Mouse (Mus musculus) left cerebral cortex, postnatal 10 days (tissue): ENCODE measurements at regions not wholly inside any gene's neighbourhood (a gene's known extent, or its start where the extent isn't known, plus 50 kb on each side); places are given as distances from the start of the nearest gene placed in this dataset.
"Not testable (repeated sequence)": the region's sequence is repeated elsewhere in the genome, so short reads cannot be mapped to it uniquely, and the experiment has no call there.

Experiments used
- DNase-seq, 2 experiments: peaks; one replicate each; pipeline ENCODE4 v3.0.0; 2021 to 2022; ENCODE audit warnings: low spot score in 2 of 2, mixed read lengths in 1 of 2; ENCODE audit errors: extremely low spot score in 1 of 2
- intact Hi-C: fragments of 180-260 bp; cut with DNase I; formaldehyde crosslinking; loops from one replicate; pipeline ENCODE4 v1.15.1; 2025

DNA sequence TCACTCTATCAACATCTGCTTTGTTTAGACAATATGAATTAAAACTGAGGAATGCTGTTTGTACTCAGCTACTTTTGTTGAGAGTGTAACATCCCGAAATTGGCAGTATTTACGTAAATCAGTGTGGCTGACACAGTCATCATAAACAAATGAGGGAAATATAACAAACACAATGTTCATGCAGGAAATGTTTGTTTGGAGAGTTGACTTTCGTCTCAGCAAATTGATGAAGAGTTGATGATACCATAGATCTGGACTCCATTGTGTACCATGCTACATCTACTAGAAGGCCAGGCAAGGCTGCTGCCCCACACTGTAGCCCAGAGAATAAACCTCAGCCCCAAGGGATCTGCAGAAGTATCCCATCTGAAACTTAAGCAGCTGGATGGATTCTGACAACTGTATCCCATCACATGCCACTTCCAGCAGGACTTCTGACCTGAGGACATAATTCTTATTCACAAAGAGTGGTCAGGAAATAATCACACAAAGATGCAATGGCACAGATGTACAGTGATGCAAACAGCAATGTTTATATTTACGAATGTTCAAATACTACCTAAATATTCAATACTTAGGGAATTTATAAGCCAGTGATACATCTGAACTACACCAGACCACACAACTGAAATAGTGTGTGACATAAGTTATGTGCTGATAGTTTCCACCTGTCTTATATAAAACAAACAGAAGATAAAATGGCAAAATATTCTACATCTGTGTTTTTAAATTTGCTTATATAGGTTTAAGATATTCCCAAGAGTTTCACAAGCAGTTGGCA lies 51.3 kb downstream of the Gm21897 start:
- no peak for DNase-seq
- intact Hi-C loops, result no loop called here

- DNase-seq, result no peak
- intact Hi-C loops, result no loop called here
These were observed 55.6 kb downstream of the Gm21897 start for GRCm38 (mm10) chr16:15372844-15373243.

GRCm38 (mm10) chr16:15373961-15374360 lies 56.7 kb downstream of the Gm21897 start:
- intact Hi-C loops, result no loop called here
- no peak for DNase-seq

DNA sequence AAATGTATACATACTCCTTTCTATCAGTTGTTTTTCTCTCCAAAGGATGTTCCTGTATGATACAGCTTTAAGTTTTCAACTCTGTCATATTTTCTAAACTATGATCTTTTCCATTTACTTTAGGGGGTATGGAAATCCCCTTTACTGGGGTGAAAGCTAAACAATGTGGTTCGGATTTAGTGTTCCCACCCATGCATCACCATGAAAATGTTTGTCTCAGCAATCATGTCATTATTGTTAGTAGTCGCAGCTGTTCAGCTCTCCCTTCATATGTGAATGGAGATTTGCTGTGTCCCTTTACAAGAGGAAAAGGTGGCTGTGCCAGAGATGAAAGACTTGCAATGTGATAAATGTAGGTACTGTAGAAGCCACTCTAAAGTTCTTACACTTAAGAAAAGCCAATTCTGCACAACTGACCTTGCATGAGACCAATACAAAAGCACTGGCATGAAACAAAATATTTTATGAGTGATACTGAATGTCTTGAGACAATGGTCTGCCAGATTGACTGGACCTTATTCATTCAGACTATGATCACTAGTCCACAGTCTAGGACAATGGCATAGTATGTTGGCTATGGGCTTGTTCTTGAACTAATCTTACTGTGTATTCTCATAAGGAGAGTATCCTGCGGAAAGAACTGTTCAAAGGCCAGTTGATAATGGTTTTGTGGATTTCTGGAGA lies 68.4 kb downstream of the Gm21897 start:
- intact Hi-C loops, result no loop called here
- no peak for DNase-seq

DNA sequence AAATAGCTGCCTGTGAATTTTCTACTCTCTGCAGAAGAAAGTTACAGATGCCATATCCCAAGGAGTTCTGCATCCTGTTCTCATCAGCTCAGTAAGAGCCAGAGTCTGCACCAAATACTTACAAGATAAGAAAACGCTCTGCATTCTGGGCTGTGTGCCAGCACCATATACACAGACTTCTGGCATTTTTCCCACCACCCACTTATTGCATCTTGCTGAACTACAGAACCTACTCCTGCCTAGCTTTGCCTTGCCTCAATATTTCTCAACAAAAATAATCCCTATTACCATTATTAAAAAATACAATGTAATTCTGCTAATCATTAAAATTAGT lies 69.0 kb downstream of the Gm21897 start:
- intact Hi-C loops, result no loop called here
- DNase-seq, result peak; percentile 43 to 47

DNA sequence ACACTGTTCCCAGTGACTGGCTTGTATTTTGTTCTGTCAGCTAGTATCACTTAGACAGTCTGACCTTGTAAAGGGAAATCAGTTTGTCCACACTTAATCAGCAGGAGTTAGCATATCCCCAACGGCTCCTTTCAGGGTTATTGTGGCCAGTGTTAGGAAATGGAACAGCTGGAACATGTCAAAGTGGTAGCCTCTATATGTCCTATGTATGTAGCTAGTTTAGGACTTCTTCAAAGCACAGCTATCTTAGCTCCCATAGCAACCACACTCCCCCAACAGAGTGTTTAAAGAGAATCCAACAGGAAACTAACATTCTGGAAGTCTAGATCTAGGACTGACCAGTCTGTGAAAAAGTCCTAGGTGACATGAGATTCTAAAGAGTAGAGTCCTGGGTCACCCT lies 72.6 kb downstream of the Gm21897 start:
- intact Hi-C loops, result no loop called here
- no peak for DNase-seq

DNA sequence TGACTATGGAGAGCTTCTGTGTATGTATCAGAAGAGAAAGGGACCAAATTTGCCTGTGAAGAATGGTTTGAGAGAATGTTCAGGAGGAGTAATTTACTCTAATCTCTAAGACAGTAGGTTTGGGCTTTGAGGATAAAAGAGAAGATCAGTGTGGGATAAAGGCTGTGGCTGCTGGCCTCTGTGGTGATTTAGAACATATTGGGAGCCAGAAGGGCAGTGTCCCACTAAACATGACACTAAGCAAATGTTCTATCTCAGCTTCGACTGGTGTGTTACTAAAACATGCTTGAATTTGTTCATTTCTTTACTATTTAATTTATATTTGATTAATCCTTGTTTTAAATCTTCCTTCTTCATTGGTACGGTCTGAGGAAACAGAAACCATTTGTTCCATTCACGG lies 113.1 kb downstream of the Gm21897 start:
- intact Hi-C loops, result no loop called here
- no peak for DNase-seq

- no peak for DNase-seq
- intact Hi-C loops, result no loop called here
These were observed 115.4 kb downstream of the Gm21897 start for GRCm38 (mm10) chr16:15432681-15433080.

- intact Hi-C loops, DNase-seq: not testable (repeated sequence)
These were observed 145.6 kb downstream of the Gm21897 start for GRCm38 (mm10) chr16:15462856-15463255.

DNA sequence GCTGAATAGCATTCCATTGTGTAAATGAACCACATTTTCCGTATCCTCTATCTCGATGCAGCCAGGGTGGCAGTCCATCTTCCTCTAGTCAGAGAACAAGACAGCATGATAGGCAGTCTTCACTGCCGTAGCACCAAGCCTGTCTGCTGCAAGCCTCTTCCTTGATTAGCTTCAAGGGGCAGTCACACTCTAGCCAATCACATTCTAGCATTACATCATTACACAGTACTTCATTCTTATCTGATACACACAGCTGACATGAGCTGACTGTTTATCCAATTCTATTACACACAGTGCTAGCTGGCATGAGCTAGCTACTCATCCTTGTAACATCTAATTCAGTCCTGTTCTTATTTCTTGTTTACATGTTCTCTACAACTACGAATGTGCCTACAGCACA lies 156.6 kb downstream of the Gm21897 start:
- intact Hi-C loops, result no loop called here
- no peak for DNase-seq

GRCm38 (mm10) chr16:15478876-15479275 lies 161.6 kb downstream of the Gm21897 start:
- intact Hi-C loops, result no loop called here
- DNase-seq, result no peak

GRCm38 (mm10) chr16:15491328-15491999 lies 174.2 kb downstream of the Gm21897 start:
- intact Hi-C loops, result no loop called here
- no peak for DNase-seq

DNA sequence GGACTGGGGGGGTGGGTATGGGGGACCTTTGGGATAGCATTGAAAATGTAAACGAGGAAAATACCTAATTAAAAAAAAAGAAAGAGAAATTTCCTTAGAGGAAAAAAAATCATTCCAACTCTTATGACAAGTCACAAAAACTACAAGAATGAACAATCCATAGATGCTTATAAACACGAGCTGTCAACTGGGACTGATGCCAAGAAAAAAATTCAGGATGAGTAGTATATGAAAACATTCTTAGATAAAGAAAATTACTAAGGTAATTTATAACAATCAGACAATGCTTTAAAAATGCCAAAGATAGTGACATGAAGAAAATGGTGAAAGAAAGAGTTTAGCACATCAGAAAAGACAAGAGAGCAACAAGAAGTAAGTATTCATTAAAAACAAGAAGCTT lies 176.0 kb downstream of the Gm21897 start:
- intact Hi-C loops, result no loop called here
- DNase-seq, result no peak
